Mouse (Mus musculus) naive thymus-derived CD4-positive, alpha-beta T cell, adult 2 months (primary cell): ENCODE data around the gene Xrcc4.

Experiments used
- DNase-seq: peaks from one replicate; pipeline ENCODE4 v3.0.0-alpha.2; 2011; ENCODE audit warnings: low read depth

The Xrcc4 gene

GRCm38 (mm10) chr13:89929477-89929876, 159.9 kb downstream of the Xrcc4 start:
- DNase-seq, result no peak

DNA sequence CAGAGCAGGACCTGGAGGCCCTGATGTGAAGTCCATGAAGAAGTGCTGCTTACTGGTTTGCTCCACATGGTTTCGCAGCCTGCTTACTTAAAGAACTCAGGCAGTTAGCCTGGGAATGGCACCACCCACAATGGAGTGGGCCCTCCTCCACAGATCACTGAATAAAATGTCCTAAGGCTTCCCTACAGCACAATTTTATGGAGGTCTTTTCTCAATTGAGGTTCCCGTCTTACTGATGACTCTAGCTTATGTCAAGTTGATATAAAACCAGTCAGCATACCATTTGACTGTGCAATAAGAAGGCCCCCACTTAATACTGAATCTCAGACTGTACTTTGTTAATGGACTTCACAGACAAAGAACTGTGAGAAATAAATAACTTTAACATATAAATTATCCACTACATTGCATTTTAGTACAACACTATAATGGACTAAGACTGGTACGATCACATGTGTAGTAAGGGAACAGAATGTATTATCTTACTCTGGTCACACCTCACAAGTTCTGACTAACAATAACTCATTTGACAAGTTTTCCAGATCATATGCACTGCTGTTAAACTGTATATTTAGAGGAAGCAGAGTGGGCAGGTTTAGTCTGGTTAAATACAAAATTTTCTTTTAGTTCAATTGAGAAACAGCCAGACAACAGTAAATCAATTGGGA, 170.5 kb downstream of the Xrcc4 start:
- DNase-seq, result no peak

DNA sequence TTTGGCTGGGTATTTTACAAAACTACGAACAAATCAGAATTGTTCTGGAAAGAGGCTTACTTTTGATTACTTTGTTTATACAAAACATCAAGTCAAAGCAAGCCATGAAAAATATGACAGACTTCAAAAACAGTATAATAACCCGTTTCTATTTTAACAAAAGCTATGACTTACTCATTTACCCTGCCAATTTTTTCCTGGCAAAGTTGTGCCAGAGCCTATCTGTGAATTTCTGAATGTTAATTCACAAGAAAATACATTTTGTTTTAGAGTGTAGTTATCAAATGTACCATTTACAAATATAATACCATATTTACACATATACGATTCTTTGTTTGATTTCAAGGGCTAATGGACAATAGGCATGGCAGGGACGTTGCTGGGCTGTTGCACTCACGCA, 175.1 kb downstream of the Xrcc4 start:
- DNase-seq, result no peak

DNA sequence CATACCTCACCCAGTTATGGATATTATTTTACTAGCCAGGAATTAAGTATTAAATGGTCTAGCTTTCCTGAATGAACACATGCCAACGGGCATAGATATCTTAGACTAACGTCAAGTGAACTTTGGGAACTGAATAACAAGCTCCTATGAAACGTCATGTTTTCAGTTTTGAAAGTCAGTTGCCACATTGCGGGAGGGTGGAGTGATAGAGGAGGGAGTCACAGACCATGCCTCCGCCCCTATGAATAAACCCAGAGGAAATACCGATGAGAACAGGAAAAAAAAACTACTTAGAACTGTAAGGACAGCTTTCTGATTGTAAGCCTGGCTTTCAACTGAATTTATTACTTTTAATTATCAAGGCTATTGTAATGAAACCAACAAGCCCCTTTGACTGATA, 175.5 kb downstream of the Xrcc4 start:
- no peak for DNase-seq

DNA sequence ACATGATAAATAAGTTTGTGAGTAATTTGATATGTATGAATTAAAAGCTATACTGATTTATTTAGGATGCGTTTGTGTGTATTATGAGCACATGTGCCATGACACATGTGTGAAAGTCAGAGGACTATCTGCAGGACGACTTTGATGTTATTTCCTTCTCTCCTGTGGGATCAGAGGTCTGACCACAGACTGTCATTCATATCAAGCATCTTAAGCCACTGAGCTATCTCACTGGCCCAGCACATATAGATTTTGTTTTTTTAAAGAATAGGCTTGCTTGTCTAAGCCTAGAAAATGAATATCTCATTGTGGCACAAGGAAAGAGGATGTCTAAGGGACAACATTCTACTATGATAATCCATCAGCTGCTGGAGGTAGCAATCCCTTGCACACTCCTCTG, 183.3 kb downstream of the Xrcc4 start:
- DNase-seq, result no peak

GRCm38 (mm10) chr13:89899066-89899465, 190.3 kb downstream of the Xrcc4 start:
- no peak for DNase-seq

GRCm38 (mm10) chr13:89892140-89892539, 197.3 kb downstream of the Xrcc4 start:
- DNase-seq, result no peak

DNA sequence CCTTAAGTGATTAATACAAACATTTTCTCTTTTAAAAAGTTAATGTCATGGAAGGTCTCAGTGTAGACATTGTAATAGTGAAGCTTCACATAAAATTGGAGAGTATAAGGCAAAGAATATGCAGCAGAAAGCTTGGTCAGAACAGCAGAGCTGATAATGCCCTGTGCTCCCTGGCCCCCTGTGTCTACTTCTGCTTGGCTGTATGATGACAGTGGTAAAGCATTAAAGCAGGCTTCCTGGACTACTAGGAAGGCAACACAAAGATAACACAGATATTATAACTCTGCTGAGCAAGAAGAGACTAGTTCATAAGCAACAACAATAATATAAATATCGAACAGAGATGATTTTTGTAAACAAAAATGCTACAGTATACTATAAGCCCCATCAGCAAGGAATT, 199.2 kb downstream of the Xrcc4 start:
- DNase-seq, result no peak

DNA sequence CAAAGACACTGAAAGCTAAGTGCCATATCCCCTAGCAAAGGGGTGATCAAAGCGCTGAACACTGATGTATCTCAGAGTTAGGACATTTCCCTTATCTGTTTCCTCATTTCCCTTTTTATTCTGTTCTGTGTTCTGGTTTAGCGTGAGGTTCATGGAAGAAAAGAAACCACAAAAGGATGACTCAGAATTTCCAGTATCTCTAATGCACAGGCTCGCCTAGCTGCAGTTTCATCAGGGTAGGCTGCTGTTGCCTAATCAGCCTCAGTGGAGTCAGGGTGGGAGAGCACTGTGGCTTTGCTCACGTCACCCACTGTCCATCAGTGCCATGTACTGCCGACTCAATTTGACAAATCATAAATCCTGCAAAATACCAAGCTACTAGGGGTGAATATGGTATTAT, 200.3 kb downstream of the Xrcc4 start:
- no peak for DNase-seq

DNA sequence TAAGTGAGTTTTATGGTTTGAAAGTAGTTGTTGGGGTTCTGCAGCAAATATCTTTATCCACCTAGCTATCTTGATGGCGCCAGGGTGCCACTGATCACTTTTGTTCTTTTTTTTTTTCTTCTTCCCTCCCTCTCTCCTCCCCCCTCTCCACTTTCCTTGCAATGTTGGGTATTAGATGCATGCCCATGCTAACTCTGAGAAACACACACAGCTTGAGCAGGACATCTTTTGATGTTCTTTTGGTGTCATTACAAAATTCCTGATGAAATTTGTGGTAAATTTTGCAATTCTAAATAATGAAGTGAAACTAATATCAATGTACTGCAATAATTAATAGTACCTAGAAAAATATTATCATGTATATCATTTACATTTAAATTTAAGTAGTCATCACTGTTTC, 205.9 kb downstream of the Xrcc4 start:
- DNase-seq, result no peak

DNA sequence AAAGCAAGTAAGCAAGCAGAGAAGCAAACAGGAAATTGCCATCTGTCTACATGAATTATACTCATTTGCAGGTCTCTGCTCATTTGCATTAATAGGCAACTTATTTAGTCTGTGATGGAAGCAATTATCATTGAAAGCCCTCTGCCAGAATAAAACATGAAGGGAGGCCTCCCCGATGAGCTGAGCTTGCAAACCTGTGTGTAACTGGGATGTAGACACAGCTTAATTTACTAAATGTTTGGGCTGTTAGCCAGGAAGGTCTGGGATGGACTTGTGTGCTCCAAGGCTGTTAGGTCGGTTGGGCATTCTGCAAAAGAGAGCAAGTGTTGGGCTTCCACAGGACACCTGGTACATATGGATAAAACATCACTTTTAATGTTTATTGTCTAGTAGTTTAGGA, 208.1 kb downstream of the Xrcc4 start:
- DNase-seq, result no peak

- DNase-seq, result no peak
These were observed 210.5 kb downstream of the Xrcc4 start for GRCm38 (mm10) chr13:89878832-89879468.

- no peak for DNase-seq
These were observed 213.9 kb downstream of the Xrcc4 start for GRCm38 (mm10) chr13:89875499-89875898.

DNA sequence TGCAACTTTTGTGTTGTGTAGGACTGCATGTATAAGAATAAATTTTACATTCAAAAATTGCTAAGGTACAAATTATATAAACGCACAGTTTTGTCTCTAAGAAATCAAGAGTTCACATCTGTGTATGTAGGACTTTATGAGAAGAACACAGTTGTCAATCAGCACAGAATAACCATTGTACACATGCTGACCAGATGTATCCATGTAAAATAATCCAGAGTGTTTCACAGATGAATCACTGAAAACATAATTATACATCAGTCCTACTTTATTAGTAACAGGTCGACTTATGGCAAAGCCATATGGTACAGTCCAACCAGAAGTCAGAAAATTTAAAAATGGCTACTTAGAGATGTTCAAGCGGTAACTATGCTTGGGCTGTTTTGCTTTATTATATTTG, 216.7 kb downstream of the Xrcc4 start:
- no peak for DNase-seq

DNA sequence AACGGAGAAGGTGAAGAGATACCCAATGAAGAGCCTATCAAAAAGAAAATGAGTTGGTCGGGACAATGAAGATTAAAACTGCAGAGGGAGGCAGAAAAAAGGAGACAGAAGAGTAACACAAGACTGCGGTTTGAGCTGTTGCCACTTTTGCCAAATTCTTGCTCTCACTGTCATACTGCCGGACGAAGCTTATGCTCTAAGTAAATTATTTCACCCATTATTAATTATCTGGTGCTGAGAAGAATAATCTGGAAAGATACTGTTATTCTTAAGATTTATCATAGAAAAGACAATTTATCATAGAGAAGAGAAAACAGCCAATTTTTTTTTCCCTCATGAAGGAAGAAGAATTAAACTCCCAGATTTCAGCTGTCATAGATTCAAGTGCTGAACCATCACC, 235.3 kb downstream of the Xrcc4 start:
- DNase-seq, result no peak

GRCm38 (mm10) chr13:89850746-89851145, 238.7 kb downstream of the Xrcc4 start:
- DNase-seq, result no peak

- DNase-seq, result no peak
These were observed 239.5 kb downstream of the Xrcc4 start for GRCm38 (mm10) chr13:89849955-89850354.

DNA sequence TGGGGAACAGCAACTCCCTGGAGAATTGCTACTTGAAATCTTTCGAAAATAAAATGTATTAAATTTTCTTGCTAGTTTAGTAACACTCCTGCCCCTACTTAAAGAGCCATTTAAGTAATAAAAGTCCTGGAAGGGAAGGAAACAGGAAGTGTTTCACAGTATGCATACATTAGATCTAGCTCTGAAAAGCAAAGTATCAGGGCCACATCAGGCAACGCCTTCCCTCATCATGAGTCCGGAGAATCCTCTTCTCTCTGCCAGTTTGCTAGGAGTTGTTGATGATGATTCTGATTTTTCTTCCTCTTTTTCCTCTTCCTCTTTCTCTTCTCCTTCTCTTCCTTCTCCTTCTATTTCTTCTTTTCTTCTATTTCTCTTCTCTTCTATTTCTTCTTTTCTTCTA, 250.8 kb downstream of the Xrcc4 start:
- DNase-seq, result no peak

DNA sequence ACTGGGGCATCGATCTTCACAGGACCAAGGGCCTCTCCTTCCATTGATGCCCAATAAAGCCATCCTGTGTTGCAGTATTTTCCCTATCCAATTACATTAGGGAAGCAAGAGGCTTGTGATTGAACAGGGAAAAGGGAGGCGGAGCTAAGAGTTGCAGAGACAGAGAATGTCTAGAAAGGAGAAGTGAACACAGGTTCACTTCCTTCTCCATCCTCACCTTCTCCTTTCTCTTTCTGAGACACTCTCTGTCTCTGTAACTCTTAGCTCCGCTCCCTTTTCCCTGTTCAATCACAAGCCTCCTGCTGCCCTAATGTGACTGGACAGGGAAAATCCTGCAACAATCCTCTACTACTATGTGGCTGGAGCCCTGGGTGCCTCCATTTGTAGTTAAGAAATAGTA, 254.9 kb downstream of the Xrcc4 start:
- no peak for DNase-seq

DNA sequence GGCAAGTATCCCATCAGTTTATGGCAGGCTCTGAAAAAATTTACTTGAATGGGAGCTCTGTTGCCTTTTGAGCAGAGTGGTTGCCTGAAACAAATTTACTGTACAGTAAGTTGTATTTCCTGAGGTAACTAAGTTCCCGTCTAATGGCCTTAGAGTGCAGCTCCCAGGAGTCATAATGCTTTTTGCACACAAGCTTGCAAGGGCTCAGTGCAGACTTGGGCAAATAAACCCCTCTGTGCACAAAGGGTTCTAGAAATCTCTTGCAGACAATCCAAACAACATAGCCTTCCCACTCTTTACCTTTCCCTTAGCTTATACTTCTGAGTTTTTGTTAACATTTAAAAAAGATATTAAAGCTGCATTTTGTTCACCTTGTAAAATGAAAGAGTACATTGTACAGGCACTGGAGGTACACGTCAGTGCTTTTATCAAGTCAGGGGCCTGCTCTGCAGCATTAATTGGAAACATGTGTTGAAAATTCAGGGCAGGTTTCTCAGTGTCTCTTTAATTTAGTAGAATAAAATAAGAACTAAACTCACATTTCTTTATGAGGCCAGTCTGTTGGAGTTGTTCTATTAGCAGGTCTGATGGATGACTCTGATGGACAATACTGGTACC, 256.2 kb downstream of the Xrcc4 start:
- no peak for DNase-seq

- DNase-seq, result no peak
These were observed 260.9 kb downstream of the Xrcc4 start for GRCm38 (mm10) chr13:89828429-89828970.

- no peak for DNase-seq
These were observed 261.6 kb downstream of the Xrcc4 start for GRCm38 (mm10) chr13:89827838-89828237.

GRCm38 (mm10) chr13:89814543-89814942, 274.9 kb downstream of the Xrcc4 start:
- DNase-seq, result no peak
